Mouse (Mus musculus): ENCODE measurements around the gene Npvf. TPM values are rescaled to one million over a fixed set of nuclear protein-coding genes. Genes with fewer than 3 reads are reported as not detected.
"Not testable (repeated sequence)": the region's sequence is repeated elsewhere in the genome, so short reads cannot be mapped to it uniquely, and the experiment has no call there.

Gene Npvf
- total RNA-seq, 2 experiments from 2014 or later: not detected

GRCm38 (mm10) chr6:50644701-50645100 lies 9.5 kb downstream of the Npvf start:
- peak in 1 of 2 experiments; percentile 31 for DNase-seq
- intact Hi-C loops (cut with DNase I): no loop called here

- no peak for DNase-seq
- intact Hi-C loops (cut with DNase I): no loop called here
Measured at GRCm38 (mm10) chr6:50641898-50642297, 12.3 kb downstream of the Npvf start.

GRCm38 (mm10) chr6:50640377-50640776 lies 13.9 kb downstream of the Npvf start:
- DNase-seq: peak in 1 of 2 experiments; percentile 38

GRCm38 (mm10) chr6:50639656-50640055 lies 14.6 kb downstream of the Npvf start:
- intact Hi-C loops (cut with DNase I): no loop called here
- no peak for DNase-seq

More at GRCm38 (mm10) chr6:50640377-50640776, 13.9 kb downstream of the Npvf start:
- intact Hi-C loops (cut with DNase I): no loop called here

GRCm38 (mm10) chr6:50626170-50626569 lies 28.1 kb downstream of the Npvf start:
- DNase-seq; intact Hi-C loops (cut with DNase I): not testable (repeated sequence)

- DNase-seq; intact Hi-C loops (cut with DNase I): not testable (repeated sequence)
Measured at GRCm38 (mm10) chr6:50618273-50618672, 36.0 kb downstream of the Npvf start.

GRCm38 (mm10) chr6:50601620-50602019 lies 52.6 kb downstream of the Npvf start:
- peak in 1 of 2 experiments; percentile 27 for DNase-seq

More at GRCm38 (mm10) chr6:50601620-50602019, 52.6 kb downstream of the Npvf start:
- intact Hi-C loops (cut with DNase I): no loop called here

Other genes starting within 250 kb of the Npvf start
- 10 to 100 TPM; 27.5 to 36.0 TPM for gene Osbpl3, start 198.2 kb downstream of the Npvf start, total RNA-seq (2021)
- 100 to 1,000 TPM; 176 to 179 TPM for gene Cycs, start 87.9 kb downstream of the Npvf start, total RNA-seq (2021)
- under 1 TPM; 0.33 to 0.39 TPM for gene 4921507P07Rik, start 57.8 kb downstream of the Npvf start, total RNA-seq (2021)